Mouse (Mus musculus): ENCODE data around the gene Ccnjl.

The Ccnjl gene

GRCm38 (mm10) chr11:43569188-43569587 is 40.6 kb downstream of the Ccnjl start:
- WGBS, result 41% methylated on average over 5 of the region's 5 CpGs

GRCm38 (mm10) chr11:43569595-43569994 is 41.0 kb downstream of the Ccnjl start:
- 27% methylated on average over 11 of the region's 11 CpGs for WGBS

- 51% methylated on average over 3 of the region's 3 CpGs for WGBS
These were observed 46.4 kb downstream of the Ccnjl start for GRCm38 (mm10) chr11:43575061-43575375.

GRCm38 (mm10) chr11:43575376-43576151 is 47.0 kb downstream of the Ccnjl start:
- WGBS, result 45% methylated on average over 9 of the region's 9 CpGs

- 77% methylated on average over 11 of the region's 11 CpGs for WGBS
These were observed 49.3 kb downstream of the Ccnjl start for GRCm38 (mm10) chr11:43577713-43578478.

GRCm38 (mm10) chr11:43585211-43586005 is 56.8 kb downstream of the Ccnjl start:
- WGBS, result 81% methylated on average over 22 of the region's 22 CpGs

- 70% methylated on average over 7 of the region's 7 CpGs for WGBS
These were observed 57.9 kb downstream of the Ccnjl start, which contains the start of gene 4933415A04Rik for GRCm38 (mm10) chr11:43586324-43587090. Gene 4933415A04Rik (plus strand): TSS chr11:43587040.

GRCm38 (mm10) chr11:43589530-43590072 is 61.0 kb downstream of the Ccnjl start:
- WGBS, result 89% methylated on average over 6 of the region's 6 CpGs

- WGBS, result 92% methylated on average over 5 of the region's 5 CpGs
These were observed 72.9 kb downstream of the Ccnjl start, which contains the start of gene Fabp6 for GRCm38 (mm10) chr11:43601440-43601839. Gene Fabp6 (minus strand): TSS chr11:43601540.

- WGBS, result 92% methylated on average over 2 of the region's 2 CpGs
These were observed 75.6 kb downstream of the Ccnjl start for GRCm38 (mm10) chr11:43604207-43604606.

GRCm38 (mm10) chr11:43604891-43605290 is 76.3 kb downstream of the Ccnjl start:
- 92% methylated on average over 6 of the region's 6 CpGs for WGBS

GRCm38 (mm10) chr11:43605859-43606258 is 77.3 kb downstream of the Ccnjl start:
- 87% methylated on average over 6 of the region's 6 CpGs for WGBS

- whole genome bisulfite sequencing, result 65% methylated on average over 3 of the region's 3 CpGs
These were observed 79.9 kb downstream of the Ccnjl start for GRCm38 (mm10) chr11:43608440-43608839.

GRCm38 (mm10) chr11:43610006-43610661 is 81.5 kb downstream of the Ccnjl start:
- WGBS, result 62% methylated on average over 10 of the region's 10 CpGs

GRCm38 (mm10) chr11:43610662-43611033 is 82.1 kb downstream of the Ccnjl start:
- 74% methylated on average over 5 of the region's 5 CpGs for WGBS

GRCm38 (mm10) chr11:43612834-43613488 is 84.4 kb downstream of the Ccnjl start:
- WGBS, result 24% methylated on average over 12 of the region's 12 CpGs

- 58% methylated on average over 5 of the region's 5 CpGs for WGBS
These were observed 89.3 kb downstream of the Ccnjl start for GRCm38 (mm10) chr11:43617924-43618323.

- WGBS, result 60% methylated on average over 7 of the region's 7 CpGs
These were observed 89.8 kb downstream of the Ccnjl start for GRCm38 (mm10) chr11:43618403-43618802.

GRCm38 (mm10) chr11:43621769-43622168 is 93.2 kb downstream of the Ccnjl start:
- WGBS, result 85% methylated on average over 5 of the region's 5 CpGs

- 89% methylated on average over 1 of the region's 1 CpGs for WGBS
These were observed 95.8 kb downstream of the Ccnjl start for GRCm38 (mm10) chr11:43624341-43624740.

Measured in cerebral cortex, adult 2 months (tissue).